Mouse (Mus musculus): Measurements from ENCODE around the gene Lemd1.

- TF ChIP-seq POLR2A (IDR thresholded peaks at IDR 0.05; ENCODE audit: control insufficient read depth, extremely low read depth, insufficient read depth, low read length, poor library complexity) (no peak), CTCF (IDR thresholded peaks at IDR 0.05; ENCODE audit: borderline replicate concordance, control insufficient read depth, extremely low read depth, insufficient read depth, low read length, poor library complexity) (no peak)
These were observed 20.5 kb upstream of the Lemd1 start for GRCm38 (mm10) chr1:132170698-132171097.
